In genomic region chr14:20703461-20703860, GRCm38 (mm10) we compare ENCODE assay signal across 8 mouse cellular contexts. TPM values are rescaled to one million over a fixed set of nuclear protein-coding genes. Genes with fewer than 3 reads are reported as not detected.
A peak's percentile ranks its signal among the peaks of the same experiment; 100 is the strongest.
DNase-seq lines count a peak whose midpoint lies in the region; ATAC-seq and TF ChIP-seq lines count a peak whose summit lies in the region.
"Not testable (repeated sequence)": the region's sequence is repeated elsewhere in the genome, so short reads cannot be mapped to it uniquely, and the experiment has no call there.

No protein-coding gene starts in this region.

- not testable (repeated sequence) for H3K4me1 ChIP-seq in brown adipose tissue, adult 24 weeks (ENCODE audit: control insufficient read depth, insufficient read depth, insufficient read length, low read length); intestine, embryonic 16.5 days (ENCODE audit: control insufficient read depth, insufficient read depth, low read length); neural tube, embryonic 11.5 days (ENCODE audit: control insufficient read depth, insufficient read depth, low read length); thymus, adult 2 months (replicated peaks; ENCODE audit: control insufficient read depth, insufficient read depth, low read length)
- peaks cover 39% of the 10 kb centered on the region for H3K4me1 ChIP-seq in forebrain, embryonic 12.5 days
- peaks cover 38% of the 10 kb centered on the region for H3K4me1 ChIP-seq in heart, embryonic 15.5 days (replicated peaks)
- H3K4me1 ChIP-seq in limb, embryonic 14.5 days (ENCODE audit: control insufficient read depth, insufficient read depth, low read length), result peaks cover 20% of the 10 kb centered on the region
- peaks cover 22% of the 10 kb centered on the region for H3K4me1 ChIP-seq in lung, embryonic 16.5 days (replicated peaks; ENCODE audit: control insufficient read depth, insufficient read depth, low read length)

- peak overlapping the region; percentile 97 for H3K4me3 ChIP-seq in brown adipose tissue, adult 24 weeks (ENCODE audit: insufficient read depth, low read depth, low read length)
- peak overlapping the region; percentile 80 for H3K4me3 ChIP-seq in forebrain, embryonic 12.5 days (replicated peaks)
- peak overlapping the region; percentile 65 for H3K4me3 ChIP-seq in heart, embryonic 15.5 days
- H3K4me3 ChIP-seq in intestine, embryonic 16.5 days (ENCODE audit: low read length), result peak overlapping the region; percentile 78
- H3K4me3 ChIP-seq in limb, embryonic 14.5 days (replicated peaks; ENCODE audit: low read length), result peak overlapping the region; percentile 62
- H3K4me3 ChIP-seq in lung, embryonic 16.5 days (ENCODE audit: low read length), result peak overlapping the region; percentile 83
- peak overlapping the region; percentile 73 for H3K4me3 ChIP-seq in neural tube, embryonic 11.5 days (ENCODE audit: low read depth, low read length)
- peak overlapping the region; percentile 95 for H3K4me3 ChIP-seq in thymus, adult 2 months (ENCODE audit: control insufficient read depth, insufficient read depth, low read length)

- peak overlapping the region; percentile 91; the same call in 1 of the 2 replicates for H3K27ac ChIP-seq in brown adipose tissue, adult 24 weeks (replicated peaks; ENCODE audit: low read depth, low read length)
- peak overlapping the region; percentile 93 for H3K27ac ChIP-seq in forebrain, embryonic 12.5 days
- H3K27ac ChIP-seq in heart, embryonic 15.5 days, result peak overlapping the region; percentile 90
- H3K27ac ChIP-seq in intestine, embryonic 16.5 days (ENCODE audit: low read length), result peak overlapping the region; percentile 92
- peak overlapping the region; percentile 86; the same call in 1 of the 2 replicates for H3K27ac ChIP-seq in limb, embryonic 14.5 days (replicated peaks; ENCODE audit: low read depth, low read length)
- peak overlapping the region; percentile 78 for H3K27ac ChIP-seq in lung, embryonic 16.5 days (ENCODE audit: low read length)
- peak overlapping the region; percentile 78; the same call in 1 of the 2 replicates for H3K27ac ChIP-seq in neural tube, embryonic 11.5 days (ENCODE audit: low read depth, low read length)
- H3K27ac ChIP-seq in thymus, adult 2 months (ENCODE audit: control insufficient read depth, insufficient read depth, low read length), result not testable (repeated sequence)

- not testable (repeated sequence) for H3K27me3 ChIP-seq in forebrain, embryonic 12.5 days; heart, embryonic 15.5 days; intestine, embryonic 16.5 days (replicated peaks; ENCODE audit: control insufficient read depth, insufficient read depth, low read length); limb, embryonic 14.5 days (ENCODE audit: control insufficient read depth, insufficient read depth, low read length); lung, embryonic 16.5 days (ENCODE audit: control insufficient read depth, insufficient read depth, low read depth, low read length); neural tube, embryonic 11.5 days (ENCODE audit: control insufficient read depth, insufficient read depth, low read length); thymus, adult 2 months (ENCODE audit: control insufficient read depth, insufficient read depth, low read length)

- not testable (repeated sequence) for ATAC-seq in forebrain, embryonic 12.5 days (ENCODE audit: low FRiP score); heart, embryonic 15.5 days (replicated peaks; ENCODE audit: insufficient number of reproducible peaks, insufficient read depth, low FRiP score, low read depth); intestine, embryonic 16.5 days; limb, embryonic 14.5 days (ENCODE audit: low FRiP score, low read depth); lung, embryonic 16.5 days (ENCODE audit: low read depth); neural tube, embryonic 11.5 days (ENCODE audit: insufficient read depth, low FRiP score, low TSS enrichment)

- peaks cover 19% of the 10 kb centered on the region for H3K36me3 ChIP-seq in forebrain, embryonic 12.5 days (replicated peaks)
- H3K36me3 ChIP-seq in heart, embryonic 15.5 days, result 0 out of 2 replicates have a peak, but pooled peaks cover 11% of the 10 kb centered on the region
- H3K36me3 ChIP-seq in intestine, embryonic 16.5 days (ENCODE audit: control insufficient read depth, insufficient read depth, low read length); lung, embryonic 16.5 days (ENCODE audit: control insufficient read depth, insufficient read depth, low read length); neural tube, embryonic 11.5 days (ENCODE audit: control insufficient read depth, insufficient read depth, low read length); thymus, adult 2 months (ENCODE audit: control insufficient read depth, insufficient read depth, low read length): not testable (repeated sequence)
- peaks cover 20% of the 10 kb centered on the region for H3K36me3 ChIP-seq in limb, embryonic 14.5 days (ENCODE audit: control insufficient read depth, insufficient read depth, low read length)

- H3K9me3 ChIP-seq in forebrain, embryonic 12.5 days; heart, embryonic 15.5 days (replicated peaks); intestine, embryonic 16.5 days (ENCODE audit: control insufficient read depth, low read length); limb, embryonic 14.5 days (ENCODE audit: control insufficient read depth, low read length); lung, embryonic 16.5 days (ENCODE audit: control insufficient read depth, low read length); neural tube, embryonic 11.5 days (ENCODE audit: control insufficient read depth, low read length): not testable (repeated sequence)

- H3K4me2 ChIP-seq in forebrain, embryonic 12.5 days, result peak overlapping the region; percentile 70
- peak overlapping the region; percentile 70 for H3K4me2 ChIP-seq in heart, embryonic 15.5 days
- H3K4me2 ChIP-seq in intestine, embryonic 16.5 days (ENCODE audit: low read depth, low read length), result peak overlapping the region; percentile 50
- H3K4me2 ChIP-seq in limb, embryonic 14.5 days (replicated peaks; ENCODE audit: low read depth, low read length, severe bottlenecking), result peak overlapping the region; percentile 53
- H3K4me2 ChIP-seq in lung, embryonic 16.5 days (ENCODE audit: low read depth, low read length), result peak overlapping the region; percentile 70
- peak overlapping the region; percentile 52 for H3K4me2 ChIP-seq in neural tube, embryonic 11.5 days (ENCODE audit: low read depth)

- TF ChIP-seq POLR2A in limb, embryonic 14.5 days (IDR thresholded peaks at IDR 0.05; ENCODE audit: borderline replicate concordance, extremely low read depth, insufficient read depth, insufficient read length); thymus, adult 2 months (IDR thresholded peaks at IDR 0.05; ENCODE audit: control insufficient read depth, extremely low read depth, insufficient read depth, low read length, poor library complexity): not testable (repeated sequence)

- WGBS in forebrain, embryonic 12.5 days, result 13% methylated on average over 8 of the region's 8 CpGs
- WGBS in heart, embryonic 15.5 days, result 8% methylated on average over 8 of the region's 8 CpGs
- 9% methylated on average over 8 of the region's 8 CpGs for WGBS in intestine, embryonic 16.5 days
- WGBS in limb, embryonic 14.5 days, result 6% methylated on average over 7 of the region's 8 CpGs
- 9% methylated on average over 7 of the region's 8 CpGs for WGBS in lung, embryonic 16.5 days
- WGBS in neural tube, embryonic 11.5 days, result 7% methylated on average over 8 of the region's 8 CpGs
- 7% methylated on average over 8 of the region's 8 CpGs for WGBS in thymus, adult 2 months

- TF ChIP-seq CTCF in thymus, adult 2 months (IDR thresholded peaks at IDR 0.05; ENCODE audit: borderline replicate concordance, control insufficient read depth, extremely low read depth, insufficient read depth, low read length, poor library complexity), result not testable (repeated sequence)

- H3K9ac ChIP-seq in forebrain, embryonic 12.5 days, result peak overlapping the region; percentile 83
- H3K9ac ChIP-seq in heart, embryonic 15.5 days, result peak overlapping the region; percentile 71
- peak overlapping the region; percentile 89 for H3K9ac ChIP-seq in intestine, embryonic 16.5 days (ENCODE audit: low read depth, low read length)
- H3K9ac ChIP-seq in limb, embryonic 14.5 days (ENCODE audit: low read depth, low read length, severe bottlenecking), result peak overlapping the region; percentile 71
- peak overlapping the region; percentile 83 for H3K9ac ChIP-seq in lung, embryonic 16.5 days (ENCODE audit: low read length)
- peak overlapping the region; percentile 83 for H3K9ac ChIP-seq in neural tube, embryonic 11.5 days (ENCODE audit: low read length)

- not testable (repeated sequence) for DNase-seq in limb, embryonic 14.5 days (ENCODE audit: low spot score); neural tube, embryonic 11.5 days (ENCODE audit: low spot score); thymus, adult 2 months

RNA-seq across cellular contexts. Expression of gene Chchd1, which starts 0.7 kb away (rescaled TPM):
- 233 and 294 TPM in 2 replicates for polyA plus RNA-seq in brown adipose tissue, adult 24 weeks (2012; ENCODE audit: insufficient read depth, insufficient read length, missing spikeins)
- 268 and 275 TPM in 2 replicates for polyA plus RNA-seq in forebrain, embryonic 12.5 days (2016; fragmentation: Nextera tagmentation; extraction: Ambion mirVana)
- polyA plus RNA-seq in heart, embryonic 15.5 days (2015; fragmentation: Nextera tagmentation; extraction: Ambion mirVana), result 159 and 218 TPM in 2 replicates
- 171 and 190 TPM in 2 replicates for polyA plus RNA-seq in intestine, embryonic 16.5 days (2015; fragmentation: Nextera tagmentation; extraction: Ambion mirVana)
- polyA plus RNA-seq in limb, embryonic 14.5 days (2012; rRNA removed), result 62.8 and 131 TPM in 2 replicates
- polyA plus RNA-seq in limb, embryonic 14.5 days (2014; fragmentation: Nextera tagmentation; extraction: Ambion mirVana), result 187 and 202 TPM in 2 replicates
- polyA plus RNA-seq in lung, embryonic 16.5 days (2015; fragmentation: Nextera tagmentation; extraction: Ambion mirVana), result 191 and 192 TPM in 2 replicates
- 212 and 214 TPM in 2 replicates for polyA plus RNA-seq in neural tube, embryonic 11.5 days (2014; fragmentation: Nextera tagmentation; extraction: Ambion mirVana)
- polyA plus RNA-seq in thymus, adult 2 months (2012; rRNA removed), result 33.5 and 39.5 TPM in 2 replicates

RNA-seq across cellular contexts. Expression of gene Zswim8, which starts 3.9 kb away (rescaled TPM):
- polyA plus RNA-seq in brown adipose tissue, adult 24 weeks (2012; ENCODE audit: insufficient read depth, insufficient read length, missing spikeins), result 22.1 and 28.2 TPM in 2 replicates
- polyA plus RNA-seq in forebrain, embryonic 12.5 days (2016; fragmentation: Nextera tagmentation; extraction: Ambion mirVana), result 46.0 and 46.5 TPM in 2 replicates
- polyA plus RNA-seq in heart, embryonic 15.5 days (2015; fragmentation: Nextera tagmentation; extraction: Ambion mirVana), result 18.2 and 24.7 TPM in 2 replicates
- polyA plus RNA-seq in intestine, embryonic 16.5 days (2015; fragmentation: Nextera tagmentation; extraction: Ambion mirVana), result 21.8 and 23.3 TPM in 2 replicates
- polyA plus RNA-seq in limb, embryonic 14.5 days (2012; rRNA removed), result 195 and 272 TPM in 2 replicates
- polyA plus RNA-seq in limb, embryonic 14.5 days (2014; fragmentation: Nextera tagmentation; extraction: Ambion mirVana), result 38.9 and 43.7 TPM in 2 replicates
- polyA plus RNA-seq in lung, embryonic 16.5 days (2015; fragmentation: Nextera tagmentation; extraction: Ambion mirVana), result 29.3 and 30.4 TPM in 2 replicates
- polyA plus RNA-seq in neural tube, embryonic 11.5 days (2014; fragmentation: Nextera tagmentation; extraction: Ambion mirVana), result 30.2 and 36.0 TPM in 2 replicates
- polyA plus RNA-seq in thymus, adult 2 months (2012; rRNA removed), result 296 and 301 TPM in 2 replicates

RNA-seq across cellular contexts. Expression of gene Fut11, which starts 8.7 kb away (rescaled TPM):
- 1.6 and 3.3 TPM in 2 replicates for polyA plus RNA-seq in brown adipose tissue, adult 24 weeks (2012; ENCODE audit: insufficient read depth, insufficient read length, missing spikeins)
- polyA plus RNA-seq in forebrain, embryonic 12.5 days (2016; fragmentation: Nextera tagmentation; extraction: Ambion mirVana), result 20.5 and 23.3 TPM in 2 replicates
- 19.0 and 23.9 TPM in 2 replicates for polyA plus RNA-seq in heart, embryonic 15.5 days (2015; fragmentation: Nextera tagmentation; extraction: Ambion mirVana)
- 15.0 and 16.0 TPM in 2 replicates for polyA plus RNA-seq in intestine, embryonic 16.5 days (2015; fragmentation: Nextera tagmentation; extraction: Ambion mirVana)
- polyA plus RNA-seq in limb, embryonic 14.5 days (2012; rRNA removed), result 22.6 and 26.7 TPM in 2 replicates
- polyA plus RNA-seq in limb, embryonic 14.5 days (2014; fragmentation: Nextera tagmentation; extraction: Ambion mirVana), result 26.9 and 29.2 TPM in 2 replicates
- 29.4 and 30.7 TPM in 2 replicates for polyA plus RNA-seq in lung, embryonic 16.5 days (2015; fragmentation: Nextera tagmentation; extraction: Ambion mirVana)
- 22.6 and 23.1 TPM in 2 replicates for polyA plus RNA-seq in neural tube, embryonic 11.5 days (2014; fragmentation: Nextera tagmentation; extraction: Ambion mirVana)
- 19.2 and 23.4 TPM in 2 replicates for polyA plus RNA-seq in thymus, adult 2 months (2012; rRNA removed)

RNA-seq across cellular contexts. Expression of gene Sec24c, which starts 29.4 kb away (rescaled TPM):
- 27.2 and 38.4 TPM in 2 replicates for polyA plus RNA-seq in brown adipose tissue, adult 24 weeks (2012; ENCODE audit: insufficient read depth, insufficient read length, missing spikeins)
- 87.6 and 94.8 TPM in 2 replicates for polyA plus RNA-seq in forebrain, embryonic 12.5 days (2016; fragmentation: Nextera tagmentation; extraction: Ambion mirVana)
- polyA plus RNA-seq in heart, embryonic 15.5 days (2015; fragmentation: Nextera tagmentation; extraction: Ambion mirVana), result 57.3 and 82.4 TPM in 2 replicates
- polyA plus RNA-seq in intestine, embryonic 16.5 days (2015; fragmentation: Nextera tagmentation; extraction: Ambion mirVana), result 92.7 and 106 TPM in 2 replicates
- 149 and 207 TPM in 2 replicates for polyA plus RNA-seq in limb, embryonic 14.5 days (2012; rRNA removed)
- polyA plus RNA-seq in limb, embryonic 14.5 days (2014; fragmentation: Nextera tagmentation; extraction: Ambion mirVana), result 77.2 and 84.0 TPM in 2 replicates
- polyA plus RNA-seq in lung, embryonic 16.5 days (2015; fragmentation: Nextera tagmentation; extraction: Ambion mirVana), result 93.3 and 95.6 TPM in 2 replicates
- 90.6 and 95.8 TPM in 2 replicates for polyA plus RNA-seq in neural tube, embryonic 11.5 days (2014; fragmentation: Nextera tagmentation; extraction: Ambion mirVana)
- 486 and 497 TPM in 2 replicates for polyA plus RNA-seq in thymus, adult 2 months (2012; rRNA removed)

RNA-seq across cellular contexts. Expression of gene Ndst2, which starts 30.9 kb away (rescaled TPM):
- 3.9 and 4.8 TPM in 2 replicates for polyA plus RNA-seq in brown adipose tissue, adult 24 weeks (2012; ENCODE audit: insufficient read depth, insufficient read length, missing spikeins)
- 22.3 and 24.5 TPM in 2 replicates for polyA plus RNA-seq in forebrain, embryonic 12.5 days (2016; fragmentation: Nextera tagmentation; extraction: Ambion mirVana)
- 13.8 and 17.8 TPM in 2 replicates for polyA plus RNA-seq in heart, embryonic 15.5 days (2015; fragmentation: Nextera tagmentation; extraction: Ambion mirVana)
- 18.3 and 21.2 TPM in 2 replicates for polyA plus RNA-seq in intestine, embryonic 16.5 days (2015; fragmentation: Nextera tagmentation; extraction: Ambion mirVana)
- 65.9 and 74.0 TPM in 2 replicates for polyA plus RNA-seq in limb, embryonic 14.5 days (2012; rRNA removed)
- 36.5 and 41.4 TPM in 2 replicates for polyA plus RNA-seq in limb, embryonic 14.5 days (2014; fragmentation: Nextera tagmentation; extraction: Ambion mirVana)
- polyA plus RNA-seq in lung, embryonic 16.5 days (2015; fragmentation: Nextera tagmentation; extraction: Ambion mirVana), result 26.6 and 29.9 TPM in 2 replicates
- 23.0 and 24.4 TPM in 2 replicates for polyA plus RNA-seq in neural tube, embryonic 11.5 days (2014; fragmentation: Nextera tagmentation; extraction: Ambion mirVana)
- polyA plus RNA-seq in thymus, adult 2 months (2012; rRNA removed), result 42.2 and 46.2 TPM in 2 replicates
